Mouse (Mus musculus) forebrain, embryonic 14.5 days (tissue): ENCODE data around the gene Gdf15. TPM values are rescaled to one million over a fixed set of nuclear protein-coding genes. Genes with fewer than 3 reads are reported as not detected.

Experiments
- ATAC-seq: fragments of 200-750 bp; cut with Nextera tagmentation; 2 replicates; pipeline ENCODE4 v1.8.0; 2017; ENCODE audit warnings: mild to moderate bottlenecking, moderate library complexity
- DNase-seq: peaks from one replicate; pipeline ENCODE4 v3.0.0-alpha.2; 2015; ENCODE audit warnings: low spot score
- H3K27ac ChIP-seq: fragments of 300-500 bp; sonication (generic); 2 replicates; pipeline ENCODE4 v1.5.1; 2014; ENCODE audit warnings: low read depth, mild to moderate bottlenecking, control low read depth, low read length, moderate library complexity
- H3K27me3 ChIP-seq: fragments of 300-500 bp; sonication (generic); replicated peaks from 2 replicates; pipeline ENCODE4 v1.6.1; 2014; ENCODE audit warnings: low read length, control low read depth, mixed read lengths; ENCODE audit not compliant: control insufficient read depth, insufficient read depth
- H3K36me3 ChIP-seq: fragments of 300-500 bp; sonication (generic); 2 replicates; pipeline ENCODE4 v1.6.1; 2014; ENCODE audit warnings: low read length, control low read depth; ENCODE audit not compliant: control insufficient read depth, insufficient read depth
- H3K4me1 ChIP-seq: fragments of 300-500 bp; sonication (generic); 2 replicates; pipeline ENCODE4 v1.6.1; 2014; ENCODE audit warnings: antibody characterized with exemption, low read length, control low read depth; ENCODE audit not compliant: control insufficient read depth, insufficient read depth
- H3K4me2 ChIP-seq: fragments of 300-500 bp; sonication (generic); 2 replicates; pipeline ENCODE4 v1.6.1; 2014; ENCODE audit warnings: mild to moderate bottlenecking, control low read depth, low read length
- H3K4me3 ChIP-seq: fragments of 300-500 bp; sonication (generic); 2 replicates; pipeline ENCODE4 v1.5.1; 2014; ENCODE audit warnings: low read depth, low read length, control low read depth
- H3K9ac ChIP-seq: fragments of 300-500 bp; sonication (generic); 2 replicates; pipeline ENCODE4 v1.6.1; 2014; ENCODE audit warnings: mild to moderate bottlenecking, low read length, control low read depth, moderate library complexity
- H3K9me3 ChIP-seq: fragments of 300-500 bp; sonication (generic); replicated peaks from 2 replicates; pipeline ENCODE4 v1.6.1; 2016; ENCODE audit warnings: low read length, control low read depth, mixed read lengths; ENCODE audit not compliant: control insufficient read depth
- WGBS: fragments of 180-500 bp; shearing (Covaris S2); extraction: QIAGEN DNeasy Blood & Tissue Kit; methylation state at CpG from one replicate; pipeline ENCODE4 v1.1.7; 2014; 5-methylcytosine and 5-hydroxymethylcytosine counted together
- polyA plus RNA-seq: library from polyadenylated mRNA; unstranded; fragments of >200 nt; fragmentation: Nextera tagmentation; extraction: Ambion mirVana; gene quantifications from 2 replicates; pipeline ENCODE4 v1.2.1, GENCODE M21; 2014

The Gdf15 gene
- polyA plus RNA-seq, 1 experiment from 2014 or later: 0.20 TPM

GRCm38 (mm10) chr8:70628986-70629490 lies 3.2 kb downstream of the Gdf15 start:
- peaks cover 8% of the 10 kb centered on the region; the same call in 1 of the 2 replicates for H3K27me3 ChIP-seq
- H3K27ac ChIP-seq: no peak overlapping the region
- peak overlapping the region; percentile 59 for H3K4me2 ChIP-seq
- WGBS: 57% methylated on average over 7 of the region's 7 CpGs
- H3K9ac ChIP-seq: peak overlapping the region; percentile 61
- DNase-seq: no peak
- H3K9me3 ChIP-seq: no peaks in the 10 kb centered on the region
- H3K4me1 ChIP-seq: peaks cover 3% of the 10 kb centered on the region; the same call in 1 of the 2 replicates
- ATAC-seq: peak; percentile 1
- no peaks in the 10 kb centered on the region for H3K36me3 ChIP-seq
- H3K4me3 ChIP-seq: peak overlapping the region; percentile 40

- H3K4me3 ChIP-seq: no peak overlapping the region
- H3K9me3 ChIP-seq: no peaks in the 10 kb centered on the region
- peaks cover 8% of the 10 kb centered on the region; the same call in 1 of the 2 replicates for H3K27me3 ChIP-seq
- H3K9ac ChIP-seq: no peak overlapping the region
- H3K4me2 ChIP-seq: no peak overlapping the region
- WGBS: 89% methylated on average over 5 of the region's 5 CpGs
- DNase-seq (no peak), ATAC-seq (no peak)
- H3K36me3 ChIP-seq: no peaks in the 10 kb centered on the region
- no peak overlapping the region for H3K27ac ChIP-seq
- peaks cover 3% of the 10 kb centered on the region; the same call in 1 of the 2 replicates for H3K4me1 ChIP-seq
Measured at GRCm38 (mm10) chr8:70627041-70627440, 5.2 kb downstream of the Gdf15 start.

GRCm38 (mm10) chr8:70625104-70625503 lies 7.2 kb downstream of the Gdf15 start:
- Histone ChIP-seq H3K9me3 (no peaks in the 10 kb centered on the region), H3K27ac (no peak overlapping the region), H3K4me2 (no peak overlapping the region), H3K27me3 (no peaks in the 10 kb centered on the region), H3K9ac (no peak overlapping the region), H3K4me3 (no peak overlapping the region), H3K4me1 (no peaks in the 10 kb centered on the region; the same call in 1 of the 2 replicates), H3K36me3 (no peaks in the 10 kb centered on the region)
- WGBS: 13% methylated on average over 5 of the region's 5 CpGs
- ATAC-seq (no peak), DNase-seq (peak; percentile 54)

- Histone ChIP-seq H3K4me3 (no peak overlapping the region), H3K36me3 (no peaks in the 10 kb centered on the region), H3K9me3 (no peaks in the 10 kb centered on the region), H3K4me2 (no peak overlapping the region), H3K27me3 (no peaks in the 10 kb centered on the region), H3K9ac (no peak overlapping the region), H3K4me1 (no peaks in the 10 kb centered on the region), H3K27ac (no peak overlapping the region)
- 54% methylated on average over 3 of the region's 3 CpGs for WGBS
- DNase-seq (no peak), ATAC-seq (no peak)
Measured at GRCm38 (mm10) chr8:70622220-70622619, 10.0 kb downstream of the Gdf15 start.

- no peak overlapping the region for H3K9ac ChIP-seq
- peak; percentile 34; the same call in 1 of the 2 replicates for ATAC-seq
- DNase-seq: no peak
- H3K9me3 ChIP-seq: no peaks in the 10 kb centered on the region
- no peaks in the 10 kb centered on the region for H3K27me3 ChIP-seq
- H3K4me2 ChIP-seq: no peak overlapping the region
- 37% methylated on average over 9 of the region's 9 CpGs for WGBS
- no peak overlapping the region for H3K4me3 ChIP-seq
- no peaks in the 10 kb centered on the region for H3K36me3 ChIP-seq
- H3K27ac ChIP-seq: no peak overlapping the region
- no peaks in the 10 kb centered on the region for H3K4me1 ChIP-seq
Measured at GRCm38 (mm10) chr8:70618888-70619334, 13.3 kb downstream of the Gdf15 start.

- no peaks in the 10 kb centered on the region for H3K9me3 ChIP-seq
- no peaks in the 10 kb centered on the region for H3K36me3 ChIP-seq
- no peak overlapping the region for H3K27ac ChIP-seq
- no peak overlapping the region for H3K4me3 ChIP-seq
- 89% methylated on average over 11 of the region's 11 CpGs for WGBS
- H3K4me1 ChIP-seq: no peaks in the 10 kb centered on the region
- no peak for ATAC-seq
- no peaks in the 10 kb centered on the region for H3K27me3 ChIP-seq
- H3K9ac ChIP-seq: no peak overlapping the region
- no peak for DNase-seq
- no peak overlapping the region for H3K4me2 ChIP-seq
Measured at GRCm38 (mm10) chr8:70617985-70618384, 14.3 kb downstream of the Gdf15 start.

GRCm38 (mm10) chr8:70616645-70617044 lies 15.6 kb downstream of the Gdf15 start:
- Histone ChIP-seq H3K9me3 (no peaks in the 10 kb centered on the region), H3K4me3 (no peak overlapping the region), H3K4me1 (no peaks in the 10 kb centered on the region), H3K27me3 (no peaks in the 10 kb centered on the region), H3K4me2 (no peak overlapping the region), H3K27ac (no peak overlapping the region), H3K36me3 (no peaks in the 10 kb centered on the region), H3K9ac (no peak overlapping the region)
- ATAC-seq (no peak), DNase-seq (no peak)
- WGBS: 58% methylated on average over 11 of the region's 11 CpGs

- ATAC-seq (no peak), DNase-seq (no peak)
- Histone ChIP-seq H3K4me1 (peaks cover 5% of the 10 kb centered on the region; the same call in 1 of the 2 replicates), H3K9me3 (no peaks in the 10 kb centered on the region), H3K27ac (no peak within 1 kb of the TSS), H3K36me3 (no peaks in the 10 kb centered on the region), H3K9ac (no peak within 1 kb of the TSS), H3K4me2 (no peak within 1 kb of the TSS), H3K27me3 (peaks cover 4% of the 10 kb centered on the region; the same call in 1 of the 2 replicates), H3K4me3 (no peak within 1 kb of the TSS)
- 75% methylated on average over 3 of the region's 3 CpGs for WGBS
Measured at GRCm38 (mm10) chr8:70615894-70616293, 16.4 kb downstream of the Gdf15 start, which contains the start of gene Lrrc25. TSS of gene Lrrc25 (plus strand) at chr8:70616155.

GRCm38 (mm10) chr8:70615281-70615680 lies 17.0 kb downstream of the Gdf15 start:
- H3K27me3 ChIP-seq: peaks cover 4% of the 10 kb centered on the region; the same call in 1 of the 2 replicates
- H3K4me1 ChIP-seq: peaks cover 8% of the 10 kb centered on the region
- H3K9me3 ChIP-seq: no peaks in the 10 kb centered on the region
- no peak overlapping the region for H3K4me2 ChIP-seq
- ATAC-seq (no peak), DNase-seq (no peak)
- no peak overlapping the region for H3K4me3 ChIP-seq
- H3K36me3 ChIP-seq: no peaks in the 10 kb centered on the region
- no peak overlapping the region for H3K9ac ChIP-seq
- no peak overlapping the region for H3K27ac ChIP-seq
- 90% methylated on average over 8 of the region's 8 CpGs for WGBS
